ENCODE assay signal across 19 mouse cellular contexts in the genomic region with DNA sequence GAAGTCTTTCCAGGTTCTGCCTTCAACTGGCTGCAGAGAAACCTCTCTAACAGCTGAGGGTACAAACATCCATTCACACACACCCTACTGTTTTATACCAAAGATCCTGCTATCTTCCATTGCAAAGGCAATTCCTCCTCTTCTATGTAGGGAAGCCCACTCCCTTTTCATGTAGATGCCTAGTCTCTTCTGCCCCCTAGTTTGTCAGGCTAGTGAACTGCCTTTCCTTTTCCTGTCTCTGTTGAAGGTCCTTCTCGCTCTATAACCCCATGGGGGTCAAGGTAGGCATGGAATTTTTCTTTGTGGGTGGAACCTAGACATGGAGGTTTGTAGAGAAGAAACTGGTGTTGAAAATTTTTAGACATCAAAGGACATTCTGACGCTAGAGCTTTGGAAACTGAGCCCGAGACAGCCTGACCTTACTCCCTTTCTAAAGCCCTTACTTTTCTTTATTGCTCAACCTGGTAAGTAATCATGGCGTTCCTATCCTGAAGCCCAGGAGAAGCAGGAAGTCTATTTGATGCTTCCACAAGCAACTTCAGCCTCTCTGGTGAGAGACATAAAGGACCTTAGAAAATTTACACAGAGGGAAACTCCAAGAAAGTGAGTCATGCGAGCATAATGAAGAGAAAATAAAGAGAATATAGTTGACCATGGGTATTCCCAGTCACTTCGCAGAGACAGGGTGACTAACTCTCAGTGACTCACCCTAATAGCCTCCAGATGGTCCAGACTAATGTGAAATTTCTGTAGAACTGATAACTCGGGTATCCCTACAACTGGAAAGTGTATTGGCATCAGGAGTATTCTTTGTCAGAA.
DNase-seq lines count a peak whose midpoint lies in the region; ATAC-seq and TF ChIP-seq lines count a peak whose summit lies in the region.
"Had no signal": no experiment of that assay in that cellular context is flagged by ENCODE, and none has a peak within 500 bp of the region (broad histone marks: within the 10 kb centered on the region; RNA-seq: fewer than 3 reads in every experiment).

No protein-coding gene starts in this region.

- no peaks in the 10 kb centered on the region for H3K27me3 ChIP-seq in kidney, embryonic 15.5 days
- H3K27me3 ChIP-seq: embryonic facial prominence, embryonic 15.5 days; hindbrain, embryonic 15.5 days; limb, embryonic 12.5 days; liver, embryonic 15.5 days; neural tube, embryonic 13.5 days had no signal

- ATAC-seq in kidney, embryonic 15.5 days (replicated peaks; ENCODE audit: low FRiP score) = no peak
- ATAC-seq: forebrain, embryonic 14.5 days had no signal

- H3K4me1 ChIP-seq in kidney, embryonic 15.5 days = peaks cover 10% of the 10 kb centered on the region
- peaks cover 18% of the 10 kb centered on the region for H3K4me1 ChIP-seq in embryonic fibroblast, embryonic 13.5 days (ENCODE audit: control insufficient read depth, insufficient read depth, low read length)
- H3K4me1 ChIP-seq: embryonic facial prominence, embryonic 15.5 days; neural tube, embryonic 13.5 days had no signal

- no peak overlapping the region for H3K4me2 ChIP-seq in kidney, embryonic 15.5 days
- H3K4me2 ChIP-seq: embryonic facial prominence, embryonic 15.5 days; hindbrain, embryonic 15.5 days; limb, embryonic 12.5 days; liver, embryonic 15.5 days; neural tube, embryonic 13.5 days had no signal

- no peak for DNase-seq in kidney, adult 9 months
- peak; percentile 97 for DNase-seq in 3T3-L1 (ENCODE audit: low read depth, low spot score)
- peak; percentile 15 for DNase-seq in CD4-positive helper T cell, adult 2 months (ENCODE audit: low read depth, low spot score)
- no peak for DNase-seq in cerebellum, adult 18-20 months
- no peak for DNase-seq in cerebellum, postnatal 10 days
- DNase-seq: cerebellum, adult 8-10 months; gastrocnemius, adult 2 months; heart, postnatal 14 days; kidney, adult 8-10 months had no signal

- no peaks in the 10 kb centered on the region for H3K36me3 ChIP-seq in kidney, embryonic 15.5 days
- H3K36me3 ChIP-seq: embryonic facial prominence, embryonic 15.5 days; G1E; hindbrain, embryonic 15.5 days; limb, embryonic 12.5 days; liver, embryonic 15.5 days; neural tube, embryonic 13.5 days had no signal

- H3K9me3 ChIP-seq in kidney, embryonic 15.5 days (replicated peaks) = no peaks in the 10 kb centered on the region
- H3K9me3 ChIP-seq: embryonic facial prominence, embryonic 15.5 days; hindbrain, embryonic 15.5 days; liver, embryonic 15.5 days; neural tube, embryonic 13.5 days had no signal

- H3K27ac ChIP-seq in kidney, embryonic 15.5 days = 0 out of 2 replicates have a peak overlapping the region, but pooled peaks have one; percentile 22
- H3K27ac ChIP-seq in embryonic fibroblast, embryonic 13.5 days (ENCODE audit: insufficient read depth, low read length) = peak overlapping the region; percentile 98
- H3K27ac ChIP-seq: embryonic facial prominence, embryonic 15.5 days; hindbrain, embryonic 15.5 days; left cerebral cortex, adult 2 months; limb, embryonic 12.5 days; liver, embryonic 15.5 days; neural tube, embryonic 13.5 days had no signal

- TF ChIP-seq POLR2A in embryonic fibroblast, embryonic 13.5 days (IDR thresholded peaks at IDR 0.05; ENCODE audit: low read depth, low read length) = no peak; the same call in 1 of the 2 replicates

- WGBS in kidney, embryonic 15.5 days = 76% methylated on average over 7 of the region's 7 CpGs

- no peak overlapping the region for H3K9ac ChIP-seq in kidney, embryonic 15.5 days
- H3K9ac ChIP-seq: embryonic facial prominence, embryonic 15.5 days; hindbrain, embryonic 15.5 days; limb, embryonic 12.5 days; liver, embryonic 15.5 days; neural tube, embryonic 13.5 days had no signal

- TF ChIP-seq CTCF in embryonic fibroblast, embryonic 13.5 days (IDR thresholded peaks at IDR 0.05; ENCODE audit: borderline replicate concordance, insufficient read depth, low read length) = no peak

- no peak overlapping the region for H3K4me3 ChIP-seq in kidney, embryonic 15.5 days (replicated peaks)
- no peak overlapping the region for H3K4me3 ChIP-seq in embryonic fibroblast, embryonic 13.5 days (ENCODE audit: insufficient read depth, low read length)
- H3K4me3 ChIP-seq: embryonic facial prominence, embryonic 15.5 days; hindbrain, embryonic 15.5 days; left cerebral cortex, adult 2 months; limb, embryonic 12.5 days; liver, embryonic 15.5 days; neural tube, embryonic 13.5 days had no signal

Comparison
In these comparisons a context has a peak if more than half of its experiments do, and no peak if none do; other contexts are left out.
1. DNase-seq: peak in 3T3-L1 (single experiment) and CD4-positive helper T cell, adult 2 months (single experiment); none in kidney, adult 9 months (single experiment), cerebellum, adult 18-20 months (0 of 2) and cerebellum, postnatal 10 days (0 of 2).